Mouse (Mus musculus): ENCODE results near the gene Gm48552. TPM values are rescaled to one million over a fixed set of nuclear protein-coding genes. Genes with fewer than 3 reads are reported as not detected.

Gene Gm48552
- polyA plus RNA-seq, 1 experiment from 2014 or later, result 2.0 TPM

- Histone ChIP-seq H3K27me3 (ENCODE audit: control insufficient read depth, insufficient read depth, low read length) (peaks cover 3% of the 10 kb centered on the region; the same call in 1 of the 2 replicates), H3K9ac (replicated peaks; ENCODE audit: low read depth, low read length) (no peak overlapping the region), H3K4me1 (ENCODE audit: control insufficient read depth, insufficient read depth, low read length) (peaks cover 26% of the 10 kb centered on the region), H3K36me3 (ENCODE audit: control insufficient read depth, insufficient read depth, low read length) (peaks cover 4% of the 10 kb centered on the region; the same call in 1 of the 2 replicates), H3K4me3 (ENCODE audit: low read depth, low read length) (no peak overlapping the region), H3K27ac (ENCODE audit: low read depth, low read length) (no peak overlapping the region), H3K9me3 (ENCODE audit: control insufficient read depth, low read length) (no peaks in the 10 kb centered on the region), H3K4me2 (ENCODE audit: low read depth, low read length) (0 out of 2 replicates have a peak overlapping the region, but pooled peaks have one; percentile 20)
- WGBS, result 67% methylated on average over 4 of the region's 4 CpGs
- ATAC-seq (ENCODE audit: low read depth), result no peak
These were observed 34.9 kb downstream of the Gm48552 start for GRCm38 (mm10) chr10:81423476-81424245.

- H3K4me2 ChIP-seq (ENCODE audit: low read depth, low read length), result 0 out of 2 replicates have a peak overlapping the region, but pooled peaks have one; percentile 20
- H3K9me3 ChIP-seq (ENCODE audit: control insufficient read depth, low read length), result no peaks in the 10 kb centered on the region
- H3K4me1 ChIP-seq (ENCODE audit: control insufficient read depth, insufficient read depth, low read length), result peaks cover 26% of the 10 kb centered on the region
- peaks cover 4% of the 10 kb centered on the region; the same call in 1 of the 2 replicates for H3K36me3 ChIP-seq (ENCODE audit: control insufficient read depth, insufficient read depth, low read length)
- H3K27me3 ChIP-seq (ENCODE audit: control insufficient read depth, insufficient read depth, low read length), result peaks cover 3% of the 10 kb centered on the region; the same call in 1 of the 2 replicates
- WGBS, result 3% methylated on average over 23 of the region's 25 CpGs
- H3K4me3 ChIP-seq (ENCODE audit: low read depth, low read length), result no peak overlapping the region
- ATAC-seq (ENCODE audit: low read depth), result peak; percentile 12; the same call in 1 of the 2 replicates
- H3K27ac ChIP-seq (ENCODE audit: low read depth, low read length), result 0 out of 2 replicates have a peak overlapping the region, but pooled peaks have one; percentile 22
- H3K9ac ChIP-seq (replicated peaks; ENCODE audit: low read depth, low read length), result no peak overlapping the region
These were observed 35.6 kb downstream of the Gm48552 start for GRCm38 (mm10) chr10:81424246-81425051.

GRCm38 (mm10) chr10:81425236-81425850, 36.5 kb downstream of the Gm48552 start:
- H3K9ac ChIP-seq (replicated peaks; ENCODE audit: low read depth, low read length), result no peak overlapping the region
- peaks cover 26% of the 10 kb centered on the region for H3K4me1 ChIP-seq (ENCODE audit: control insufficient read depth, insufficient read depth, low read length)
- H3K27me3 ChIP-seq (ENCODE audit: control insufficient read depth, insufficient read depth, low read length), result peaks cover 3% of the 10 kb centered on the region; the same call in 1 of the 2 replicates
- no peak overlapping the region for H3K27ac ChIP-seq (ENCODE audit: low read depth, low read length)
- WGBS, result 32% methylated on average over 10 of the region's 10 CpGs
- H3K4me2 ChIP-seq (ENCODE audit: low read depth, low read length), result peak overlapping the region; percentile 63; the same call in 1 of the 2 replicates
- ATAC-seq (ENCODE audit: low read depth), result no peak
- H3K4me3 ChIP-seq (ENCODE audit: low read depth, low read length), result no peak overlapping the region
- H3K36me3 ChIP-seq (ENCODE audit: control insufficient read depth, insufficient read depth, low read length), result no peaks in the 10 kb centered on the region
- H3K9me3 ChIP-seq (ENCODE audit: control insufficient read depth, low read length), result no peaks in the 10 kb centered on the region

DNA sequence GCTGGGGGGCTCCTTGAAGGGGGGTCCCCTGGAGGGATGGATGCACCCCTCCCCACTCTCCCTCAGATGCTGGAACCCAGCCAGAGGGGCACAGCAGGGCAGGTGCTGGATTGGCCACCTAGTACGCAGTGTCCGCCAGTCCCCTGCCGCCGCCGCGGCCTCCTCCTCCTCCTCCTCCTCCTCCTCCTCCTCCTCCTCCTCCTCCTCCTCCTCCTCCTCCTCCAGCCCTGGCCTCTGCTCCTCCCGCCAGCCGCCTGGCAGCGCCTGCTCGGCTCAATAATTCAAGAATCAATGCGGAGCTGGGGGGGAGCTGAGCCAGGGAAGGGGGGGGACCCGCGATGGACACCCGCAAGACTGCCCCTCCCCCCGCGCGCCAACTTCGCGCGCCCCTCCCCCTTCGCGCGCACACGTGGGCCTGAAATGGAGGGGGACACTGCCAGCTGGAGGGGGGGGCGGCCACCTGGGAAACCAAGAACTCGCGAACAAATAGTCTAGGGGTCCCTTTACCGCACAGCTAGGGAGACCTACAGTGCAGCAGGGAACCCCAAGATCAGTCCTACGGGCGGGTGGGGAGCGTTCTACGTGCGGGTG, 37.4 kb downstream of the Gm48552 start:
- H3K36me3 ChIP-seq (ENCODE audit: control insufficient read depth, insufficient read depth, low read length), result no peaks in the 10 kb centered on the region
- peak overlapping the region; percentile 31 for H3K4me3 ChIP-seq (ENCODE audit: low read depth, low read length)
- peak overlapping the region; percentile 50 for H3K9ac ChIP-seq (replicated peaks; ENCODE audit: low read depth, low read length)
- peak overlapping the region; percentile 63 for H3K4me2 ChIP-seq (ENCODE audit: low read depth, low read length)
- WGBS, result under 1% methylated on average over 22 of the region's 33 CpGs
- H3K27me3 ChIP-seq (ENCODE audit: control insufficient read depth, insufficient read depth, low read length), result peaks cover 3% of the 10 kb centered on the region; the same call in 1 of the 2 replicates
- no peaks in the 10 kb centered on the region for H3K9me3 ChIP-seq (ENCODE audit: control insufficient read depth, low read length)
- peaks cover 28% of the 10 kb centered on the region for H3K4me1 ChIP-seq (ENCODE audit: control insufficient read depth, insufficient read depth, low read length)
- H3K27ac ChIP-seq (ENCODE audit: low read depth, low read length), result no peak overlapping the region
- ATAC-seq (ENCODE audit: low read depth), result no peak

DNA sequence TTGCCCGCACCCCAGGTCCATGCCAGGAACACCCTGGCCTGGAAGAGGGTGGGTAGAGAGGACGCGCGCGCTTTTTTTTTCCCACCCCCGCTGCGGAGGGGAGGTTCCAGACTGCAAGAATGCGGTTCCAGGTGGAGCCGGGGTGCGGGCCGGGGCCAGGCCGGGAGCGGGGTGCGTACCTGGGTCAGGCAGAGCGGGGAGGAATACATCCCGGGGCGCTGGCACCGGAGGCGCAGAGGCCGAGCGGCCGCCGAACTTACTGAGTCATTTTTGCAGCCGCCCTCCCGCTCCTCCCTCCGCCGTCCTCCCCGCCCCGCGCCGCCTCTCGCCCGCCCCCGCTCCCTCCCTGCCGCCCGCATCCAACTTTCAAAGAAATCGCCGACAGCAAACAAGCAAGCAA, 38.1 kb downstream of the Gm48552 start:
- ATAC-seq (ENCODE audit: low read depth), result no peak
- Histone ChIP-seq H3K4me3 (ENCODE audit: low read depth, low read length) (peak overlapping the region; percentile 31), H3K36me3 (ENCODE audit: control insufficient read depth, insufficient read depth, low read length) (no peaks in the 10 kb centered on the region), H3K27ac (ENCODE audit: low read depth, low read length) (no peak overlapping the region), H3K27me3 (ENCODE audit: control insufficient read depth, insufficient read depth, low read length) (peaks cover 3% of the 10 kb centered on the region; the same call in 1 of the 2 replicates), H3K9ac (replicated peaks; ENCODE audit: low read depth, low read length) (peak overlapping the region; percentile 50), H3K4me2 (ENCODE audit: low read depth, low read length) (peak overlapping the region; percentile 63), H3K9me3 (ENCODE audit: control insufficient read depth, low read length) (no peaks in the 10 kb centered on the region), H3K4me1 (ENCODE audit: control insufficient read depth, insufficient read depth, low read length) (peaks cover 30% of the 10 kb centered on the region)
- WGBS, result 1% methylated on average over 29 of the region's 38 CpGs

- Histone ChIP-seq H3K27me3 (ENCODE audit: control insufficient read depth, insufficient read depth, low read length) (peaks cover 3% of the 10 kb centered on the region; the same call in 1 of the 2 replicates), H3K9me3 (ENCODE audit: control insufficient read depth, low read length) (no peaks in the 10 kb centered on the region), H3K9ac (replicated peaks; ENCODE audit: low read depth, low read length) (peak overlapping the region; percentile 50; the same call in 1 of the 2 replicates), H3K4me3 (ENCODE audit: low read depth, low read length) (peak overlapping the region; percentile 31; the same call in 1 of the 2 replicates), H3K4me1 (ENCODE audit: control insufficient read depth, insufficient read depth, low read length) (peaks cover 30% of the 10 kb centered on the region), H3K36me3 (ENCODE audit: control insufficient read depth, insufficient read depth, low read length) (no peaks in the 10 kb centered on the region), H3K4me2 (ENCODE audit: low read depth, low read length) (peak overlapping the region; percentile 63), H3K27ac (ENCODE audit: low read depth, low read length) (no peak overlapping the region)
- WGBS, result 25% methylated on average over 3 of the region's 3 CpGs
- no peak for ATAC-seq (ENCODE audit: low read depth)
These were observed 38.5 kb downstream of the Gm48552 start for GRCm38 (mm10) chr10:81427327-81427726.

DNA sequence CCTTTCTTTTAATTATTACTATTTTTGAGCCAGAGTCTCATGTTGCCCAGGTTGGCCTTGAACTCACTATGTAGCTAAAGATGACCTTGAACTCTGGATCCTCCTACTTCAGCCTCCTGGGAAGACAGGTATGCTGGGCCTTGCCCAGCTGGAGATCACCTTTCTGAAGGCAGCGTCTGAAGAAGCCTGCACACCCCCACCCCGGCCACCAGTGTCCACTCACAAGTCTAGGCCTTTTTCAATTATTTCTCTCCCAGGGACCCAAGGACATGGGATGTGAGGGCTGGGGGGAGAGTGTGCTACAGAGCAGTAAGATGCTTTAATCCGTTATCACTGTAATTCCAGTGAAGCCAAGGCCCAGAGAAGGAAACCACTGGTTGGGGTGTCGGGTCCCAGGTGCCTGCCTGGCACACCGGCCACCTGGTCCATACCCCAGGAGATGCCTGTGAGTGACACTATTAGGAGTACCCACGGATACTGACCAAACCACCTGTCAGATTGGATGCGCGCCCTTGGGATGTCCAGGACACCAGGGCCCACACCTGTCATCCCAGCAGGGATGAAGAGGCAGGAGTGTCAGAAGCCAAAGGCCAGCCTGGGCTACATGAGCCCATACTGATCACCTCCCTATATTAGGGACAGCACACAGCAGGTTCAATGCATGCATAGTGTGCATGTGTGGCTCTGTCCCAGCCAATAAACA, 39.1 kb downstream of the Gm48552 start:
- Histone ChIP-seq H3K4me3 (ENCODE audit: low read depth, low read length) (no peak overlapping the region), H3K4me1 (ENCODE audit: control insufficient read depth, insufficient read depth, low read length) (peaks cover 33% of the 10 kb centered on the region), H3K4me2 (ENCODE audit: low read depth, low read length) (no peak overlapping the region), H3K27ac (ENCODE audit: low read depth, low read length) (no peak overlapping the region), H3K36me3 (ENCODE audit: control insufficient read depth, insufficient read depth, low read length) (no peaks in the 10 kb centered on the region), H3K9me3 (ENCODE audit: control insufficient read depth, low read length) (no peaks in the 10 kb centered on the region), H3K9ac (replicated peaks; ENCODE audit: low read depth, low read length) (no peak overlapping the region), H3K27me3 (ENCODE audit: control insufficient read depth, insufficient read depth, low read length) (peaks cover 3% of the 10 kb centered on the region; the same call in 1 of the 2 replicates)
- ATAC-seq (ENCODE audit: low read depth), result no peak
- 71% methylated on average over 8 of the region's 8 CpGs for WGBS

- Histone ChIP-seq H3K27me3 (ENCODE audit: control insufficient read depth, insufficient read depth, low read length) (peaks cover 3% of the 10 kb centered on the region; the same call in 1 of the 2 replicates), H3K4me1 (ENCODE audit: control insufficient read depth, insufficient read depth, low read length) (peaks cover 33% of the 10 kb centered on the region), H3K9me3 (ENCODE audit: control insufficient read depth, low read length) (no peaks in the 10 kb centered on the region), H3K4me2 (ENCODE audit: low read depth, low read length) (no peak overlapping the region), H3K4me3 (ENCODE audit: low read depth, low read length) (no peak overlapping the region), H3K36me3 (ENCODE audit: control insufficient read depth, insufficient read depth, low read length) (no peaks in the 10 kb centered on the region), H3K9ac (replicated peaks; ENCODE audit: low read depth, low read length) (no peak overlapping the region), H3K27ac (ENCODE audit: low read depth, low read length) (no peak overlapping the region)
- no peak for ATAC-seq (ENCODE audit: low read depth)
- 93% methylated on average over 7 of the region's 7 CpGs for WGBS
These were observed 39.7 kb downstream of the Gm48552 start for GRCm38 (mm10) chr10:81428507-81428870.

All from neural tube, embryonic 14.5 days (tissue).